Mouse (Mus musculus) heart, postnatal 0 days (tissue): ENCODE data around the gene Syngap1. TPM values are rescaled to one million over a fixed set of nuclear protein-coding genes. Genes with fewer than 3 reads are reported as not detected.

Source experiments
- ATAC-seq: fragments of 200-750 bp; cut with Nextera tagmentation; 2 replicates; pipeline ENCODE4 v1.8.0; 2017; ENCODE audit warnings: low read depth, moderate number of reproducible peaks, moderate library complexity; ENCODE audit not compliant: insufficient read depth
- DNase-seq: peaks from one replicate; pipeline ENCODE4 v3.0.0-alpha.2; 2016; ENCODE audit warnings: low spot score
- H3K27ac ChIP-seq: fragments of 300-500 bp; sonication (generic); 2 replicates; pipeline ENCODE4 v1.5.1; 2014; ENCODE audit warnings: low read depth, mild to moderate bottlenecking
- H3K27me3 ChIP-seq: fragments of 300-500 bp; sonication (generic); 2 replicates; pipeline ENCODE4 v1.6.1; 2014; ENCODE audit warnings: low read length, mixed read lengths; ENCODE audit not compliant: control insufficient read depth, insufficient read depth
- H3K36me3 ChIP-seq: fragments of 300-500 bp; sonication (generic); replicated peaks from 2 replicates; pipeline ENCODE4 v1.6.1; 2014; ENCODE audit warnings: low read length, mixed read lengths; ENCODE audit not compliant: control insufficient read depth, insufficient read depth
- H3K4me1 ChIP-seq: fragments of 300-500 bp; sonication (generic); 2 replicates; pipeline ENCODE4 v1.6.1; 2014; ENCODE audit warnings: antibody characterized with exemption; ENCODE audit not compliant: control insufficient read depth, insufficient read depth
- H3K4me2 ChIP-seq: fragments of 300-500 bp; sonication (generic); 2 replicates; pipeline ENCODE4 v1.6.1; 2014; ENCODE audit warnings: low read depth, mild to moderate bottlenecking, low read length, moderate library complexity
- H3K4me3 ChIP-seq: fragments of 300-500 bp; sonication (generic); 2 replicates; pipeline ENCODE4 v1.5.1; 2014; ENCODE audit warnings: low read depth, low read length
- H3K9ac ChIP-seq: fragments of 300-500 bp; sonication (generic); replicated peaks from 2 replicates; pipeline ENCODE4 v1.6.1; 2014; ENCODE audit warnings: low read depth, low read length, mixed read lengths
- H3K9me3 ChIP-seq: fragments of 300-500 bp; sonication (generic); replicated peaks from 2 replicates; pipeline ENCODE4 v1.6.1; 2016; ENCODE audit warnings: low read length; ENCODE audit not compliant: control insufficient read depth
- CTCF ChIP-seq: IDR thresholded peaks from 2 replicates; pipeline ENCODE4 v1.5.1; 2016; ENCODE audit warnings: antibody characterized with exemption, control low read depth, low read depth
- EP300 ChIP-seq: IDR thresholded peaks from 2 replicates; pipeline ENCODE4 v1.6.1; 2016; ENCODE audit warnings: antibody characterized with exemption, low read depth
- WGBS: fragments of 180-500 bp; shearing (Covaris S2); extraction: QIAGEN DNeasy Blood & Tissue Kit; methylation state at CpG from one replicate; pipeline ENCODE4 v1.1.7; 2014; 5-methylcytosine and 5-hydroxymethylcytosine counted together
- microRNA-seq: library from miRNA; unstranded; fragments of <30 nt; microRNA quantifications from one replicate; pipeline ENCODE4, GENCODE M21; 2016
- polyA plus RNA-seq: library from polyadenylated mRNA; unstranded; fragments of >200 nt; fragmentation: Nextera tagmentation; extraction: Ambion mirVana; gene quantifications from 2 replicates; pipeline ENCODE4 v1.2.1, GENCODE M21; 2015
- total RNA-seq: library from RNA; depleted of rRNA; stranded (reverse); fragments of >200 nt; gene quantifications from 2 replicates; pipeline ENCODE4 v1.2.3, GENCODE M21; 2014; ENCODE audit warnings: low replicate concordance; rRNA removed

Gene Syngap1
- total and polyA plus RNA-seq, 2 experiments from 2014 or later, result 0.45 to 4.3 TPM

DNA sequence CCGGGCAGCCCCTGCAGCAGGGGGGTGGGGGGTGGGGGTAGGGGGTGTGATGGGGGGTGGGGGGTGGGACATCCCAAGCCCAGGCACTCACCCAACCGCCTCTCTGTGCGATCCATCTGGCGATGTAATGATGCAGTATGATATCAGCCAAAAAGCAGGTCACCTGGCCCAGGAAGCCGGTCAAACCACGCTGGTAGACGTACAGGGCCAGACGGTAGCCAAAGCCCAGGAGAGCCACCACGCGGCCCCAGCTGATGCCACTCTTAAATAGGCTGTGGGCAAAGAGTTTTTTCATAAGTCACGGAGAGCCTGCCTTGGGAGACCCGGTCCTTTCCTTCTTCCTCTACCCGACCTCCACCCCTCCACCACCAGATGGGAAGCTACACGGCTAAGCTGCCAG lies 80.0 kb downstream of the Syngap1 start:
- WGBS, result 87% methylated on average over 14 of the region's 14 CpGs
- Histone ChIP-seq H3K4me2 (no peak overlapping the region), H3K4me3 (no peak overlapping the region), H3K4me1 (peaks cover 7% of the 10 kb centered on the region), H3K36me3 (peaks cover 54% of the 10 kb centered on the region), H3K27me3 (no peaks in the 10 kb centered on the region), H3K9me3 (no peaks in the 10 kb centered on the region), H3K9ac (no peak overlapping the region), H3K27ac (no peak overlapping the region)
- ATAC-seq (no peak), DNase-seq (no peak)
- TF ChIP-seq CTCF, result no peak
- no peak for TF ChIP-seq EP300

DNA sequence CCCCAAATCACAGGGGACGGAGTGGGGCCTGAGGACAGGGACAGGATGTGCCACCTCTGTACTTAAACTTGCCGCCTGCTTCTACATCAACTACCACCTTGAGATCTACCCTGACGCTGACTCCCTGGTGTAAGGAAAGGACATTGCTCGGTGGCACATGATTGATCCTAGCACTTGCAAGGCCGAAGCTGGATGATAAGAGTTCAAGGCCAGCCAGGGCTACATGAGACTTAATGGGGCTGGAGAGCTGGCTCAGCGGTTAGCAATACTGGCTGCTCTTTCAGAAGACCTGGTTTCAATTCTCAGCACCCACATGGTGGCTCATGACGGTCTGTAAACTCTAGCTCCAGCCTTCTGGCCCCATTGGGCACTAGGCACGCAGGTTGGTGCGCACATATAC lies 80.7 kb downstream of the Syngap1 start:
- Histone ChIP-seq H3K4me2 (no peak overlapping the region), H3K27ac (no peak overlapping the region), H3K36me3 (peaks cover 54% of the 10 kb centered on the region), H3K27me3 (no peaks in the 10 kb centered on the region), H3K4me1 (peaks cover 7% of the 10 kb centered on the region), H3K9me3 (no peaks in the 10 kb centered on the region), H3K4me3 (no peak overlapping the region), H3K9ac (no peak overlapping the region)
- 87% methylated on average over 9 of the region's 9 CpGs for WGBS
- DNase-seq, result no peak
- ATAC-seq, result no peak
- TF ChIP-seq CTCF (no peak), EP300 (no peak)

Small RNA genes lying within 50 kb of the gene (microRNA-seq; reads per million reads assigned to microRNA genes)
- gene Gm27775, result not detected
- gene Mir3083, result not detected
- gene Mir6968, result 1.1 reads per million

Other genes starting within 250 kb of the Syngap1 start
- 13.6 and 23.8 TPM in 2 replicates for gene Crebrf, start 225.6 kb upstream of the Syngap1 start, total RNA-seq
- gene Crebrf, start 225.6 kb upstream of the Syngap1 start, polyA plus RNA-seq, result 11.8 and 17.3 TPM in 2 replicates
- 45.6 and 58.6 TPM in 2 replicates for gene Bnip1, start 160.2 kb upstream of the Syngap1 start, total RNA-seq
- 50.5 and 50.9 TPM in 2 replicates for gene Bnip1, start 160.2 kb upstream of the Syngap1 start, polyA plus RNA-seq
- gene Nkx2-5, start 96.2 kb upstream of the Syngap1 start, total RNA-seq, result 284 and 346 TPM in 2 replicates
- 139 and 155 TPM in 2 replicates for gene Nkx2-5, start 96.2 kb upstream of the Syngap1 start, polyA plus RNA-seq
- 4.5 and 4.8 TPM in 2 replicates for gene Kifc5b, start 24.2 kb upstream of the Syngap1 start, total RNA-seq
- gene Kifc5b, start 24.2 kb upstream of the Syngap1 start, polyA plus RNA-seq, result 0.93 and 1.5 TPM in 2 replicates
- gene Phf1, start 8.2 kb upstream of the Syngap1 start, total RNA-seq, result 13.7 and 16.3 TPM in 2 replicates
- gene Phf1, start 8.2 kb upstream of the Syngap1 start, polyA plus RNA-seq, result 6.3 and 7.2 TPM in 2 replicates
- 80.2 and 107 TPM in 2 replicates for gene Cuta, start 1.7 kb upstream of the Syngap1 start, total RNA-seq
- 180 and 193 TPM in 2 replicates for gene Cuta, start 1.7 kb upstream of the Syngap1 start, polyA plus RNA-seq
- gene Zbtb9, start 31.9 kb downstream of the Syngap1 start, total RNA-seq, result 4.0 and 10.9 TPM in 2 replicates
- 5.0 and 5.4 TPM in 2 replicates for gene Zbtb9, start 31.9 kb downstream of the Syngap1 start, polyA plus RNA-seq
- 77.6 and 82.4 TPM in 2 replicates for gene Bak1, start 87.8 kb downstream of the Syngap1 start, total RNA-seq
- 4.2 and 4.5 TPM in 2 replicates for gene Bak1, start 87.8 kb downstream of the Syngap1 start, polyA plus RNA-seq
- gene Itpr3, start 116.1 kb downstream of the Syngap1 start, total RNA-seq, result 6.9 and 7.0 TPM in 2 replicates
- gene Itpr3, start 116.1 kb downstream of the Syngap1 start, polyA plus RNA-seq, result 0.75 and 0.89 TPM in 2 replicates
- 301 and 397 TPM in 2 replicates for gene Uqcc2, start 192.7 kb downstream of the Syngap1 start, total RNA-seq
- gene Uqcc2, start 192.7 kb downstream of the Syngap1 start, polyA plus RNA-seq, result 419 and 436 TPM in 2 replicates
- gene Ip6k3, start 226.5 kb downstream of the Syngap1 start, total RNA-seq, result 0.93 and 6.1 TPM in 2 replicates
- gene Ip6k3, start 226.5 kb downstream of the Syngap1 start, polyA plus RNA-seq, result 2.1 and 3.7 TPM in 2 replicates